Mouse (Mus musculus): ENCODE results near the gene Rbm45. TPM values are rescaled to one million over a fixed set of nuclear protein-coding genes. Genes with fewer than 3 reads are reported as not detected.

The Rbm45 gene
- polyA plus RNA-seq, 1 experiment from 2014 or later: 21.7 TPM

- H3K27ac ChIP-seq (replicated peaks): no peak within 1 kb of the TSS
- ATAC-seq (ENCODE audit: low read depth): no peak
- no peaks in the 10 kb centered on the region for H3K36me3 ChIP-seq
- H3K4me3 ChIP-seq: no peak within 1 kb of the TSS
- no peaks in the 10 kb centered on the region for H3K9me3 ChIP-seq
- no peak within 1 kb of the TSS for H3K9ac ChIP-seq
- no peaks in the 10 kb centered on the region for H3K4me1 ChIP-seq (replicated peaks)
- 88% methylated on average over 11 of the region's 11 CpGs for WGBS
- no peaks in the 10 kb centered on the region for H3K27me3 ChIP-seq
- H3K4me2 ChIP-seq: no peak within 1 kb of the TSS
Observed at GRCm38 (mm10) chr2:76360226-76360625, 9.6 kb upstream of the Rbm45 start, which contains the start of gene Cyct. Gene Cyct (minus strand): TSS chr2:76360450.

- Histone ChIP-seq H3K27me3 (no peaks in the 10 kb centered on the region), H3K4me3 (no peak overlapping the region), H3K36me3 (no peaks in the 10 kb centered on the region), H3K9ac (no peak overlapping the region), H3K9me3 (no peaks in the 10 kb centered on the region), H3K4me1 (replicated peaks) (no peaks in the 10 kb centered on the region), H3K4me2 (no peak overlapping the region), H3K27ac (replicated peaks) (no peak overlapping the region)
- ATAC-seq (ENCODE audit: low read depth): no peak
- 58% methylated on average over 2 of the region's 2 CpGs for WGBS
Observed at GRCm38 (mm10) chr2:76362111-76362510, 7.7 kb upstream of the Rbm45 start.

DNA sequence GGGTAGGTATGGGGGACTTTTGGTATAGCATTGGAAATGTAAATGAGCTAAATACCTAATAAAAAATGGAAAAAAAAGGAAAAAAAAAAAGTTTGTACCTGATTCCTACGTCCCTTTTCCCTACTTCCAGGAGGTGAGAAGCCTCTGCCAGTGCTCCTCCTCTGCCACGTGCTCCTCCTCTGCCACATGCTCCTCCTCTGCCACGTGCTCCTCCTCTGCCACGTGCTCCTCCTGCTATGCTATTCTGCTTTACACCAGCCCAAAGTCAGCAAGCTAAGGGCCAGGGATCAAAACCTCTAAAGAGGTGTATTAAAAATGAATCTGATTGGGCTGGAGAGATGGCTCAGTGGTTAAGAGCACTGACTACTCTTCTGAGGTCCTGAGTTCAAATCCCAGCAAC, 4.0 kb upstream of the Rbm45 start:
- 71% methylated on average over 4 of the region's 4 CpGs for WGBS
- ATAC-seq (ENCODE audit: low read depth): no peak

DNA sequence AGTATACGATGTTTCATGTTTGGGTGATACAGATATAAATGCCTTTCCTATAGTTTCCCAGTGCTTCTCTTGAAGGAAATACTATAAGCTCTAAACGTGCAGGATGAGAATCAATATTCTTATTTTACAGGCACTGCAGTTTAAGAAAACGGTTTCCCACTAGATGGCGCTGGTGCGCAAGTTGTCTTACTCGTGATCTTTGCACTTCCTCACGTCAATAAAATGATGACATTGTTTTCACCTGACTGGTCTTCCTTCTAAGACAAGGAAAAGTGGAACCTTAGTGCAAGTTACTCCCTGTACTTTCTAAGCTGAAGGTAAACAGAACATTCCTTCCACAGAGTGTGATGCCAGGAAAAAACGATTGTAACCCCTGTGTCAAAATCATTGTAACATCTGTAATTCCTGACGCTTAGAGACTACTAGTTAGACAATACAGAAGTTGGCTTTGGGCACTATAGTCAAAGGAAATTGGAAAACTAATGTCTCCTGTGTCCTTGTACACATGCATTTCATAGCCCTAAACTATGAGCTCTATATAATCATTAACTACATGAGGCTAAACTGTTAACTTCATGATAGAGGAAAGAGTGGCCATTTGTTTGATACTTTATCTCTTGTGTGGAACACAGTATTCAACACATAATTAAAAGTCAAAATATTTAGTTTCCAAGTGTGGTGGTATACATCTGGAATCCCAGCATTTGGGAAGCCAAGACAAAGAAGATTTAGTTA, 2.4 kb upstream of the Rbm45 start:
- Histone ChIP-seq H3K27ac (replicated peaks) (no peak overlapping the region), H3K4me2 (no peak overlapping the region), H3K9me3 (no peaks in the 10 kb centered on the region), H3K4me1 (replicated peaks) (peaks cover 14% of the 10 kb centered on the region), H3K9ac (no peak overlapping the region), H3K36me3 (peaks cover 7% of the 10 kb centered on the region), H3K27me3 (no peaks in the 10 kb centered on the region), H3K4me3 (no peak overlapping the region)
- no peak for ATAC-seq (ENCODE audit: low read depth)
- WGBS: 19% methylated on average over 9 of the region's 9 CpGs

More for the DNA sequence above, 4.0 kb upstream of the Rbm45 start:
- Histone ChIP-seq H3K4me2 (no peak overlapping the region), H3K36me3 (no peaks in the 10 kb centered on the region), H3K27ac (replicated peaks) (no peak overlapping the region), H3K9me3 (no peaks in the 10 kb centered on the region), H3K27me3 (no peaks in the 10 kb centered on the region), H3K4me3 (no peak overlapping the region), H3K9ac (no peak overlapping the region), H3K4me1 (replicated peaks) (peaks cover 4% of the 10 kb centered on the region)

- H3K27ac ChIP-seq (replicated peaks): no peak overlapping the region
- no peak overlapping the region for H3K9ac ChIP-seq
- H3K4me3 ChIP-seq: no peak overlapping the region
- peaks cover 22% of the 10 kb centered on the region for H3K36me3 ChIP-seq
- 0 out of 2 replicates have a peak, but pooled peaks have one; percentile 16 for ATAC-seq (ENCODE audit: low read depth)
- no peaks in the 10 kb centered on the region for H3K9me3 ChIP-seq
- no peaks in the 10 kb centered on the region for H3K27me3 ChIP-seq
- H3K4me1 ChIP-seq (replicated peaks): peaks cover 14% of the 10 kb centered on the region
- H3K4me2 ChIP-seq: no peak overlapping the region
- 78% methylated on average over 12 of the region's 13 CpGs for WGBS
Observed at GRCm38 (mm10) chr2:76368861-76369660, 723 bp upstream of the Rbm45 start.

- Histone ChIP-seq H3K9ac (peak overlapping the region; percentile 91), H3K9me3 (no peaks in the 10 kb centered on the region), H3K4me2 (peak overlapping the region; percentile 94), H3K36me3 (peaks cover 36% of the 10 kb centered on the region), H3K4me3 (peak overlapping the region; percentile 85), H3K27me3 (no peaks in the 10 kb centered on the region), H3K27ac (replicated peaks) (no peak overlapping the region), H3K4me1 (replicated peaks) (peaks cover 14% of the 10 kb centered on the region)
- ATAC-seq (ENCODE audit: low read depth): no peak
- 3% methylated on average over 7 of the region's 7 CpGs for WGBS
Observed at GRCm38 (mm10) chr2:76370656-76370922, 805 bp downstream of the Rbm45 start.

- Histone ChIP-seq H3K36me3 (peaks cover 47% of the 10 kb centered on the region), H3K9ac (no peak overlapping the region), H3K4me2 (no peak overlapping the region), H3K9me3 (no peaks in the 10 kb centered on the region), H3K4me3 (no peak overlapping the region), H3K4me1 (replicated peaks) (peaks cover 14% of the 10 kb centered on the region), H3K27me3 (no peaks in the 10 kb centered on the region), H3K27ac (replicated peaks) (no peak overlapping the region)
- 94% methylated on average over 4 of the region's 4 CpGs for WGBS
- ATAC-seq (ENCODE audit: low read depth): no peak
Observed at GRCm38 (mm10) chr2:76372244-76372643, 2.5 kb downstream of the Rbm45 start.

DNA sequence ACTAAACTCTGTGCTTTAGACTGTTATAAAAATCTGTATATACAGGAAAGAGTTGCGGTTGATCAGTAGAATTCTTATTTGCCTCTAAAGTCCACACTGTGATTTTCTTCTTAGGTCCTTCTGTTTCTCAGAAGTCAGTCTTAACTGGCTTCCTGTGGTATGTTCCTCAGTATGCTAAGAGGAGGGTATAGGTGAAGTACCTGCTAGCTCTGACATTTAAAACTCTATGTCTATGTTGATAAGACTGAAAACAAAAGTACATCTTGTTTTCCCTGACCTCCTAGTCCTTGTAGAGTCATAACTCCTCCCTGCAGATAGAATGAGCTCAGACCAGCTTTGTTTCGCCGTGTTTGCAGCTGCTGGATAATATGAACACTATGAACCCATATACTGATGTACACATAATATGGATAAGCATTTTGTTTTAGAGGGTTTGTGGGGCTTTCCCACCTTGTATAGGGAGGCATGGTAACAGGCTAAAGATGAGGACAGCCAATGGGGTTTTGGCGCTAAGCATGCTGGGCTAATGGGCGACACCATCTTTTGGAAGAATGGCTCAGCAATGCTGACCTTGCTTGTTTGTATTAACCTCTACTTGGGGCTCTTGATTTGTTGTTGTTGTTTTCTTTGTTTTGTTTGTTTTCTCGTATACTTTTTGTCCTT, 4.9 kb downstream of the Rbm45 start:
- Histone ChIP-seq H3K9me3 (no peaks in the 10 kb centered on the region), H3K4me1 (replicated peaks) (peaks cover 14% of the 10 kb centered on the region), H3K27me3 (no peaks in the 10 kb centered on the region), H3K36me3 (peaks cover 70% of the 10 kb centered on the region), H3K4me3 (no peak overlapping the region), H3K27ac (replicated peaks) (no peak overlapping the region), H3K4me2 (no peak overlapping the region), H3K9ac (no peak overlapping the region)
- ATAC-seq (ENCODE audit: low read depth): no peak
- 90% methylated on average over 6 of the region's 6 CpGs for WGBS

DNA sequence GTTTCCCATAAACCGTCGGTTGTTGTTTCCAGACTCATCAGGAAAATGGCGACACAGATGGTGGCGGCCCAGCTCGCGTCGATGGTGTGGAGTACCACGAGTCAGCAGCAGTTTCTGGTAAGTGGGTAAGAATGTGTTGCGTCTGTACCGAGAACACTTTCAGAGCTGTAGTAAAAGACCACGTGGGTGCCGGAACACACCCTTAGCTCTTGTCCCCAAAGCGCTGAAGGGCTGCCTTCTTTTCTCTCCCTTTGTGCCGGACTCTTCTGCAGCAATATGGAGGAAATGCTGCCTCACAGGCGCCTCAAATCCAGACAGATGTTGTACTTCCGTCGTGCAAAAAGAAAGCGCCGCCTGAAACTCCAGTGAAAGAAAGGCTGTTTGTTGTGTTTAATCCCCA, 8.9 kb downstream of the Rbm45 start:
- WGBS: 95% methylated on average over 19 of the region's 19 CpGs
- Histone ChIP-seq H3K27ac (replicated peaks) (no peak overlapping the region), H3K4me2 (no peak overlapping the region), H3K9ac (no peak overlapping the region), H3K27me3 (no peaks in the 10 kb centered on the region), H3K4me3 (no peak overlapping the region), H3K4me1 (replicated peaks) (no peaks in the 10 kb centered on the region), H3K36me3 (peaks cover 85% of the 10 kb centered on the region), H3K9me3 (no peaks in the 10 kb centered on the region)
- ATAC-seq (ENCODE audit: low read depth): no peak

- Histone ChIP-seq H3K4me3 (no peak overlapping the region), H3K4me2 (no peak overlapping the region), H3K27ac (replicated peaks) (no peak overlapping the region), H3K4me1 (replicated peaks) (no peaks in the 10 kb centered on the region), H3K9me3 (no peaks in the 10 kb centered on the region), H3K9ac (no peak overlapping the region), H3K27me3 (no peaks in the 10 kb centered on the region), H3K36me3 (peaks cover 52% of the 10 kb centered on the region)
- no peak for ATAC-seq (ENCODE audit: low read depth)
Observed at GRCm38 (mm10) chr2:76386531-76386930, 16.7 kb downstream of the Rbm45 start.

DNA sequence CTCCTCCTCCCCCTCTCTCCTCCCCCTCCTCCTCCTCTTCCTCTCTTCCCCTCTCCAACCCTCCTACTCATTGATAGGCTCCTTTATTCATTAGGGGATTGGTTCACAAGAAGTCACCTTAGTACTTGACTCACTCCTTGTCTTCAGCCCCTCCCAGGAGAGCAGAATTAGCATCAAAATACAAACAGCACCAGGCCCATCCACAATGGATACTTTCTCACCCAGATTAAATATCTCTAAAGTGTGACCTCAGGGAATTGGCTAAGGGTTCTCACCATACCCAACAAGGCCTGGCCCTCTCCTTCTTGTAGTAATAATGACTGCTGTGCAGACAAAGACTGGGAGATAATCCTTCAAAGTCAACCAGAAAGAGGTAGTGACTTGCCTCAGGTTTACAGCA, 30.4 kb downstream of the Rbm45 start:
- H3K9me3 ChIP-seq: no peaks in the 10 kb centered on the region
- peaks cover 11% of the 10 kb centered on the region for H3K4me1 ChIP-seq (replicated peaks)
- no peak for ATAC-seq (ENCODE audit: low read depth)
- no peaks in the 10 kb centered on the region for H3K36me3 ChIP-seq
- H3K27me3 ChIP-seq: peaks cover 15% of the 10 kb centered on the region
- H3K9ac ChIP-seq: no peak overlapping the region
- H3K4me2 ChIP-seq: no peak overlapping the region
- H3K4me3 ChIP-seq: no peak overlapping the region
- H3K27ac ChIP-seq (replicated peaks): no peak overlapping the region

DNA sequence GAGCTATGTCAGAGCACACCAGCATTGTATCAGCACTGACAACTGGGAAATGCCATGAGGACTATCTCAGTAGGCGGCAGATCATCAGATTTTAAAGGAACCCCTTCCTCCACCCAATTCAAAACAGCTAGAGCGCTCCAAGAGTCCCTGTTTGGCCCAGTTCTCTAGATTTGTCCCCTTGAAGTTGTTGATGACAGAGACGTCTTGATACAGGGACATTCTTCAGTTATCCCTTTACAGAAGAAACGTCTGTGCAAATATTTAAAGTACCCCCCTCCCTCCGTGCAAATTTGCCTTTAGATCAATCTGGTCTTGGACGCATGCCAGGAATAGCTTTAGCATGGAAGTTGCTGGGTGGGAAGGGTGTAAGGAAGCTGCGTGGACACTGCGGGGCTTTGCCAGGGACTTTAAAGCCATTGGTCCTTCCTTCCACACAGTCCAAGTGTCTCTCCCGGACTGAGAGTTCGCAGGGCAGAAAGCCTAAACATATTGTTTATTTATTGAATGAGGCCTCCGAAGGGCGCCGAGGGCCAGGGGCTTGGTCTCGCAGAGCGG, 35.9 kb downstream of the Rbm45 start:
- peaks cover 15% of the 10 kb centered on the region for H3K27me3 ChIP-seq
- peak overlapping the region; percentile 92 for H3K4me3 ChIP-seq
- H3K9me3 ChIP-seq: no peaks in the 10 kb centered on the region
- ATAC-seq (ENCODE audit: low read depth): peak; percentile 64
- H3K4me2 ChIP-seq: peak overlapping the region; percentile 81
- H3K36me3 ChIP-seq: no peaks in the 10 kb centered on the region
- H3K4me1 ChIP-seq (replicated peaks): peaks cover 20% of the 10 kb centered on the region
- 3% methylated on average over 15 of the region's 15 CpGs for WGBS
- H3K27ac ChIP-seq (replicated peaks): peak overlapping the region; percentile 96
- peak overlapping the region; percentile 89 for H3K9ac ChIP-seq
